Mouse (Mus musculus) bone marrow macrophage, adult 2 months (primary cell): ENCODE results near the gene Smim11. TPM values are rescaled to one million over a fixed set of nuclear protein-coding genes. Genes with fewer than 3 reads are reported as not detected.
A peak's percentile ranks its signal among the peaks of the same experiment; 100 is the strongest.

Experiments
- H3K27ac ChIP-seq: 2 replicates; pipeline ENCODE4 v1.5.1; 2012; ENCODE audit warnings: low read depth, low read length; ENCODE audit not compliant: insufficient read depth
- H3K4me1 ChIP-seq: 2 replicates; pipeline ENCODE4 v1.6.1; 2012; ENCODE audit warnings: low read length; ENCODE audit not compliant: control insufficient read depth, insufficient read depth
- H3K4me3 ChIP-seq: 2 replicates; pipeline ENCODE4 v1.5.1; 2012; ENCODE audit warnings: mild to moderate bottlenecking, low read length, moderate library complexity; ENCODE audit not compliant: insufficient read depth
- CTCF ChIP-seq: IDR thresholded peaks from 2 replicates; pipeline ENCODE4 v1.5.1; 2012; ENCODE audit warnings: low read depth, mild to moderate bottlenecking, low read length, moderate library complexity
- POLR2A ChIP-seq: IDR thresholded peaks from 2 replicates; pipeline ENCODE4 v1.6.1; 2012; ENCODE audit warnings: mild to moderate bottlenecking, low read depth, low read length, borderline replicate concordance
- polyA plus RNA-seq: library from polyadenylated mRNA; stranded (reverse); fragments of >200 nt; gene quantifications from 2 replicates; pipeline ENCODE4 v1.2.4, GENCODE M21; 2012; ENCODE audit not compliant: missing spikeins, insufficient read depth, insufficient read length

Gene Smim11
- polyA plus RNA-seq, 1 experiment: 68.3 TPM

DNA sequence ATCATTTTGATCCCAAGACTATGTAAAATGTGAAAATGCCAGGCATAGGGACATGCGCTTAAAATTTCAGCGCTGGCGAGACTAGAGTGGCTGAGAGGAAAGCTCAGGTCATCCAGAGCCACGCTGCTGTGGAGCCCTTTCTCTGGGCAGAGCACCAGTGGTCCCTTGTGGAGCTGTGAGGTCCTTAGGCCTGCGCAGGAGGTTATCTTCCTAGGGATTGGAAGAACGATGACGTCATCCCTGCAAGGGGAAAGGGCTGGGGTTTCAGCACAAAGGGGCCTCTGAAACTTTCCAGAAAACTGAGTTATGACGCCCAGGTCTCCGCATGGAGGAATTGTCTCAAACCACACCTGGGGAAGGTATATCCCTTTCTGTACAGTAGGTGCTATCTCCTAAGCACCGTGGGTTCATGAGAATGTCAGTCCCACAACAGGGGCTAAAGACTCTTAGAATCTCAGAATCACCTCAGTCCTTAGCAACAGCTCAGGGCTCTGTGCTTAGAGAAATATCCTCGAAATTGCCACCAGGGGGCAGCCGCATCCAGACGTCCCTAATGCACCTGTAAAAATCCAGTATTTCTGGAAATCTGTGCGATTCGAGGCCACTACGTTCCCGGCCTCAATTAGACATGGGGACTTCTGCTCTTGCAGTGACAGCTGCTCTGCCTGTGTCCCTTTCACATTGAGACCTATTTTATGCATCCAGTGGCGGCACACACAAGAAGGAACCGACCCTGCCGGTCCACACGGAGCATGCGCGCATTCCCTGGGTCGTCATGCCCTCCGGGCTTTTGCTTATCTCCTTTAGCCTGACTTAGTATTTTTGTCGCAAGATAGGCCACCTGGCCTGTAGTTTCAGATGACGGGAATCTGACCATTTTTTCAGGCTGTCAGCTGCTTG is 39.8 kb downstream of the Smim11 start:
- Histone ChIP-seq H3K27ac (no peak overlapping the region), H3K4me1 (no peaks in the 10 kb centered on the region), H3K4me3 (peak overlapping the region; percentile 40)
- TF ChIP-seq POLR2A: no peak
- peak; percentile 93 for TF ChIP-seq CTCF

DNA sequence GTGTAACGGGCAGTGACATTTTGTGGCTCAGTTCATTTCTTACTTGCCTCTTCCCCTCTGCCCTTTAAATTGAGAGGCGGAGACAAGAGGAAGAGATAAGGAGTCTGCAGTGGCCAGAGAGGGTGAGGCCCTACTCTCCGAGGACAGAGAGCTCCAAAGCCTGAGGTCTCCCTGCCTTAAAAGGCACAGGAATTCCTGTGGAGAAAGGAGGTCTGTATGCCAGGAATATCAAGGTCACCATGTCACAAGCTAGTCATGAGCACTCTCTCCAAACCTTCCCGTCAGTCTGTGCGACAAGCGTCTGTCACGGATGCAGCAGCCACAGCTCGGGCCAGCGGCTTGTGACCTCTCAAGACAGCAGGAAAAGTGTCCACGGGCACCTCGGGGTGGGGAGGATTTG is 44.1 kb downstream of the Smim11 start:
- Histone ChIP-seq H3K4me1 (no peaks in the 10 kb centered on the region), H3K27ac (no peak overlapping the region), H3K4me3 (no peak overlapping the region)
- TF ChIP-seq CTCF (no peak), POLR2A (no peak)

DNA sequence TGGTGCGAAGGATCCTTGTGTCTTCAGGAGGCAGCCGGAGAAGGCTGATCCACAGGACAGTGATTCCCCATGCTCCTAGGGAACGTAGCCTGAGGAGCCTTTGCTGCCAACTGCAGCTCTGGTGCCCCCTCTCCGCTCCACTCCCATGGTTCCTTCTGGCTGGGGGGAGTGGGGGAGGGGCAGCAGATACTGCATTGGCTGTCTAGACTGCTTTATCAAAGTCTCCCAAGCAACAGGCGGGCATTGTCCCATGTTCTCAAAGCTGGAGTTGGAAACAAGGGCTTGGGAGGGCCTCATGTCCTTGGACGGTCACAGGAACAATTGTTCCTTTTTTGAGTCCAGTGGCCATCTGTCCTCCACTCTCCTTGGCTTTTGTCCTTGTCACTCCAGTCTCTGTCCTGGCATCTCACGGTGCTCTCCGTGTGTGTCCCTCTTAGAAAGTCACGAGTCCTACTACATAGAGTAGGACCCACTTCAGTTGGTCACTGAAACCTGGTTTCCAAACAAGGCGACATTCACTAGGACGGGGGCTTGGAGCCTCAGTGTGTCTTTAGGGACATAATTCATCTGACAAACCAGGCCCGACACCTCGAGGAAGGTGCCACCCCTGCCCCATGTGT is 45.3 kb downstream of the Smim11 start:
- TF ChIP-seq CTCF: no peak
- TF ChIP-seq POLR2A: no peak
- Histone ChIP-seq H3K4me1 (no peaks in the 10 kb centered on the region), H3K27ac (no peak overlapping the region), H3K4me3 (no peak overlapping the region)

DNA sequence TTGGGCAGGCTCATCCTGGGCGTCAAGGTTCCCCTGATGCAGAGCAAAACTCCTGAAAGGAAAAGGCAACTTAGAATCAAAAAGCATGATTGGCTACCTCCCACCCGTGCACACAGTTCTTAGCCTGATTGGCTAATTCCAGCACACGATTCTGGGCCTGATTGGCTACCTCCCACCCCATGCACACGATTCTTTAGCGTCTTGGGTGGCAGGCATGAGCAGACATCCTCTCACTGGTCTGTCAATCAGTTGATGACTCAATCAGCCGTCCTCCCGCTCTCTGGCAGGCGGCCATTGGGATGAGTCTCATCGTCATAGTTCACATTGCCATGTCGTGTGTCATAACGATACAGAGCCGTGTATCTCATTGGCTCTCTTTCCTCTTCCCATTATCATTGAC is 47.9 kb downstream of the Smim11 start:
- H3K4me1 ChIP-seq: no peaks in the 10 kb centered on the region
- no peak for TF ChIP-seq POLR2A
- TF ChIP-seq CTCF: no peak
- no peak overlapping the region for H3K4me3 ChIP-seq
- H3K27ac ChIP-seq: no peak overlapping the region

DNA sequence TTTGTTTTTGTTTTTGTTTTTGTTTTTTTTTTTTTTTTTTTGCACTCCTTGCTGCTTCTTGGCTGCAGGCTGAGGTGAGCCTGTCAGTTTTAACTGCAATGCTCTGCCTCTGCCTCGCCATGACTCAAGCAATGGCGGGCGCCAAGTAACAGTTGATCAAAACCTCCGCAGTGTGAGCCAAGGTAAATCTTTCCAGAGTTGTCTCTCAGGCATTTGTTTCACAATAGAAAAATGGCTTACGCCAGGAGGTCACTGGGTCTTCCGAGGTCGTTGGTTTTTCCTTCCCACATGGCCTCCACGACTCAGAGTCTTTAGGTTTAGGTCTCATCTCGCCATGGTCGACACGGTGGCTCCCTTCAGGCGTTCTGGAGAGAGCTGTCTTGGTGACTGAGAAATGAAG is 52.2 kb downstream of the Smim11 start:
- TF ChIP-seq POLR2A (no peak), CTCF (no peak)
- Histone ChIP-seq H3K4me1 (no peaks in the 10 kb centered on the region), H3K27ac (no peak overlapping the region)

DNA sequence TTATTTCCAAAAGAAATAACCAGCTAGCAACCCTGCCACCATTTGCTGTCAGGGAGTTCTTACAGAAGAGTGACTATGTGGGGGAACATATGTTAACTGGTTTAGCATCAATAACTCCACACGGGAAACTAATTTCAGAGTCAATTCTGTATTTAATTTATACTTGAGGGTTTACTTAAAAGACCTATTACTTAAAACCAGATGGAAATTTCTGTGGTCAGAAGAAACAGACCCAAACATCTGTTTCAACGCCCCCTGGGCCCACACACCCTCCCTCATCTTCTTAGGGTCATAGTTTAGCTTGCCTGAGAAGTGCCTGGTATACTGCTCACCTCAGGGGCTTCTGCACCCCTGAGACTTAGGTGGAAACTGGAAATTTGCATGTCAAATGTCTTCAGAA is 52.8 kb downstream of the Smim11 start:
- no peak for TF ChIP-seq POLR2A
- TF ChIP-seq CTCF: no peak
- Histone ChIP-seq H3K4me3 (no peak overlapping the region), H3K4me1 (no peaks in the 10 kb centered on the region), H3K27ac (no peak overlapping the region)

More for the DNA sequence above, 52.2 kb downstream of the Smim11 start:
- no peak overlapping the region for H3K4me3 ChIP-seq

DNA sequence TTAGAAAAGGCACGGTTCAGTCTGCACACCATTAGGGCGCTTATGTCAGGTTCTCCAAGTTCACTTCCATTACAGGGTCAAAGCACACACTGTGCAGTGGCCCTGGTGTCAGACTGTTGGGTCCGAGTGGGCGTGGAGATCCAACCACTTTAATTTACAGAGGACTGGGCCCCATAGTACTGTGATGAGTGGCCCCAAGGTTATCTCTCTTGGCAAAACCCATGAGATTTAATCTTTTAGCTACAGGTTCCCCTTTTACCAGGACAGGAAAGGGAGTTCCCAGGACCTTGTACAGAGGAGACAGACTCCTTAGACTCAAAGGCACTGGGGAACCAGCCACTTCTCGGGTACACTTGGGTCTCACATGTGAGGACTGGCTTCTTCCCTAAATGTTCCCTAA is 54.3 kb downstream of the Smim11 start:
- Histone ChIP-seq H3K4me3 (no peak overlapping the region), H3K27ac (no peak overlapping the region)
- TF ChIP-seq POLR2A (no peak), CTCF (no peak)

DNA sequence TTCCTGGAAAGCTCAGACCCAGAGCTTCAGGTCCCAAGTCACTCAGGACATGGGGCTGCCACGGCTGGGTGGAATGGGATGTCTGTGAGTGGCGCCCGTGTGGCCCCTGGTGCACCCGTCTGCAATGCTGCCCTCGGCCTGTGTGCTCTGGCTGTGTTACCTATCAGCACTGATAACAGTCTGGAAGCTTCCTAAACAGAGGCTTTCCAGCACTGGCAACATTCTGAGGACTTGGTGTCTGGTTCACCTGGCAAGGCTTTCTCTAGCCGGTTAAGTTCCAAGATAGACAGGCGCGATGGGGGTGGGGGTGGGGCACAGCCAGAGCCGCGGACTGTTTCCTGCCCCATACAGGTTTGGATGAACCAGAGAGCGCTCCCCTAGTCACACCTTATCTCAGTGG is 54.9 kb downstream of the Smim11 start:
- no peak for TF ChIP-seq POLR2A
- no peak for TF ChIP-seq CTCF
- Histone ChIP-seq H3K27ac (no peak overlapping the region), H3K4me1 (no peaks in the 10 kb centered on the region), H3K4me3 (no peak overlapping the region)

More for the DNA sequence above, 54.3 kb downstream of the Smim11 start:
- no peaks in the 10 kb centered on the region for H3K4me1 ChIP-seq

DNA sequence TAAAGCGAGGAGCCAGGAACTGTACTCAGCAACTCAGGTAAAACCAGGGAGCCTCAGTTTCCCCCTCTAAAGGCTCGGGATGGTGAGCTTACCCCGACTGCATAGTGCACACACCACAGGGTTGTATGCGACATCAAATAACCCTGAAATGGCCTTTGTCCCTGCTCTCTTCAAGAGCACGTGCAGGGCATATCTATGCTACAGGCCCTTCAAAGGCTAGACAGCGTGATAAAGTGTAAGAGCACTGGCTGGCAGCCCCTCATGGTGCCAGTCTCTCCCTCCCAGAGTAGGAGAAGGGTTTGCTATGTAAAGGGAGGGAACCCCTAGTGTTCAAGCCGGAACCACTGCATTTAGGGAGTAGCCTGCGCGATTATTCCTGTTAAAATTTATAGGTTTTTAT is 55.9 kb downstream of the Smim11 start:
- no peak overlapping the region for H3K4me3 ChIP-seq
- TF ChIP-seq CTCF (no peak), POLR2A (no peak)
- H3K27ac ChIP-seq: no peak overlapping the region
- H3K4me1 ChIP-seq: no peaks in the 10 kb centered on the region

DNA sequence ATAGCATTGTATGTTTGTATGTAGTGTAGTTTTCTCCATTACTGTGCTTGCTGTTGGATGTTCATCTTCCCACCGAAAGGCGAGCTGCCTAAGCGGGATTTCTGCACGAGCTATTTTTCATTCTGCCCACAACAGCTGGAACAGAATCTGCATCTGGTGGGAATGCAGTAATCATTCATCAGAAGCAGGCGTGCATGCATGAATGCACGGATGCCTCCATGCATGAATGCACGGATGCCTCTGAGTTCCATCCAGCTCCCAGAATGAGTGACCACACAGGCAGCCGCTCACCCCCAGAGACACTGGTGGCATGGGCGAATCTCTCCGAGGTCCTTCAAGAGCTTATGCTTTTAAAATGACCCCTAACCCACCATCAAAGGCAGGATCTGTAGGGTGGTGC is 56.5 kb downstream of the Smim11 start:
- no peaks in the 10 kb centered on the region for H3K4me1 ChIP-seq
- H3K4me3 ChIP-seq: no peak overlapping the region
- TF ChIP-seq CTCF (no peak), POLR2A (no peak)
- H3K27ac ChIP-seq: no peak overlapping the region

DNA sequence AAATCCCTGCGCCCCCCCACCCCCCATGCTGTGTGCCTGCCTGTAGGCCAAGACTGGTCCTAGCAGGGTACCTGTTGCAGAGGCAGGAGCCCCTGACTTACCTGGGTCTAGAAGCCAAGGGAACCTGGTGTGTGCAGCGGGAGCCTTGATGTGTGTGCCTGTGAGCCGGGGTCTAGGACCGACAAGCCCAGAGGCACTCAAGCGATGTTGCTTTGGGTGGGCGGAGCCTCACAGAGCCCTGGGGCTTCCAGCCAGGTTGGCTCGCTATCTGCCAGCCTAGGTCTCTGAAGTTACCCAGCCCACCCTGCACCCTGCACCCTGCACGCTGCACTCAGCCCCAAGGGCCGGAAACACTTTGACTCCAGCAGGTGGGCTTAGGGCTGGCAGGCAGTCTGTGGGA is 57.6 kb downstream of the Smim11 start:
- TF ChIP-seq POLR2A (no peak), CTCF (no peak)
- no peak overlapping the region for H3K27ac ChIP-seq
- H3K4me3 ChIP-seq: no peak overlapping the region
- H3K4me1 ChIP-seq: no peaks in the 10 kb centered on the region
